Mouse (Mus musculus) induced T-regulatory cell, adult 2 months (primary cell): ENCODE measurements around the gene G6pc3.
"Not testable (repeated sequence)": the region's sequence is repeated elsewhere in the genome, so short reads cannot be mapped to it uniquely, and the experiment has no call there.

ENCODE experiments used
- DNase-seq: peaks from one replicate; pipeline ENCODE4 v3.0.0-alpha.2; 2012; ENCODE audit warnings: low read depth

G6pc3 gene

DNA sequence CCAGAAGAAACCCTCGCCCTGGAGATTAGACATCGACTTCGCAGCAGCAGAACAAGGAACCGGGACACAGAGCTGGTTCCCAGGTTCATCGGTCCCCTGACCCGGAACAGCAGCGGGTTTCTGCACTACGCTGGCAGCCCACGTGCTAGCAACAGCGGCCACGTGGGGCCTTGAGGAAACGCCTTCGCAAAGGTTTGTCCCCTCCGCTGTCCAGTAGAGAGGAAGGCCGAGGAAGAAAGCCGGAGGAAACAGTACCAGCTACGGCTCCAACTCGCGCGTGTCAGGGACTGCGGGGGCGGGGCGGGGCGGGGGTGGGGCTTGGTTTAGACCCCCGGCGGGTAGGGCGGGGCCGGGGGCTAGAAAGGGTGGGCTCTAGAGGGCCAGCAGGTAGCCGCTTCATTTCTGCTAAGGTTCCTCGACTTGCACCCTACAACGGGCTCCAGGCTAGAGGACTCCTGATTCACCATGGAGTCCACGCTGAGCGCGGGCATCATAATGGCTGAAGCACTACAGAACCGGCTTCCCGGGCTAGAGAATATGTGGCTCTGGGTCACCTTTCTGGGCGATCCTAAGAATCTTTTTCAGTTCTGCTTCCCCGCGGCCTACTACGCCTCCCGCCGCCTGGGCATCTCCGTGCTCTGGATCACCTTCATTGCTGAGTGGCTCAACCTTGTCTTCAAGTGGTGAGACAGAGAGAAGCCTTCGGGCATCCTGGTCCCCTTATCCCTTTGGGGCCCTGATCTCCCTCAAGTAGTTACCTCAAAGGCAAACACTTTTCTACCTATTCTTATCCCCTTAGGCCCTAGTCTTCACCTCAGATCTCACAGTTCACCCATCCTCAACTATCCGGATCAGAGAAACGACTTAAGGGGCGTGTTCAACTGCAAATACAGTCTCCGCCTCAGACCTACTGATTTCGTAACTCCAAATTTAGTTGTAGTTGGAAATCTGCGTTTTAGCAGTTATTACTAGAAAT is at the start of gene G6pc3:
G6pc3 (plus strand) TSS at position 160 of the 976 bp plus-strand sequence.
- DNase-seq: peak; percentile 88

DNA sequence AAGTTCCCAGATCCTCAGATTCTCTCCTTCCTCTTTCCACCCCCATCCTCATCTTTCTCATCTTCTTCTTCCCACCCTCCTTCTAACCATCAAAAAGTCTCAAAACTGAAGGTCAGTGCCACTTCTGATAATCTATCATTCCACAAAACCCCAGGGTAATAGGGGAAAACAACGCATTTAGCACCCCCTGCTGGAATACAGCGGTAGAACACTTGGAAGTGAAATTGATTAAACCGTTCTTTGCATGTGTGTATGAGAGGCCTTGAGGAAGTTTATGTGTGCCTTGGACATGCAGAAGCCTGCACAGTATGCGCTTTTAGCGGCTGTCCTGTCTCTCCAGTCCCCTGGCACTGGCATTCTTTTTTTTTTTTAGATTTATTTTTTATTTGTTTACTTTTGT is 48.9 kb upstream of the G6pc3 start:
- peak; percentile 87 for DNase-seq

- no peak for DNase-seq
Measured at GRCm38 (mm10) chr11:102142355-102142754, 47.1 kb upstream of the G6pc3 start.

- no peak for DNase-seq
Measured at GRCm38 (mm10) chr11:102144957-102145470, 44.4 kb upstream of the G6pc3 start.

DNA sequence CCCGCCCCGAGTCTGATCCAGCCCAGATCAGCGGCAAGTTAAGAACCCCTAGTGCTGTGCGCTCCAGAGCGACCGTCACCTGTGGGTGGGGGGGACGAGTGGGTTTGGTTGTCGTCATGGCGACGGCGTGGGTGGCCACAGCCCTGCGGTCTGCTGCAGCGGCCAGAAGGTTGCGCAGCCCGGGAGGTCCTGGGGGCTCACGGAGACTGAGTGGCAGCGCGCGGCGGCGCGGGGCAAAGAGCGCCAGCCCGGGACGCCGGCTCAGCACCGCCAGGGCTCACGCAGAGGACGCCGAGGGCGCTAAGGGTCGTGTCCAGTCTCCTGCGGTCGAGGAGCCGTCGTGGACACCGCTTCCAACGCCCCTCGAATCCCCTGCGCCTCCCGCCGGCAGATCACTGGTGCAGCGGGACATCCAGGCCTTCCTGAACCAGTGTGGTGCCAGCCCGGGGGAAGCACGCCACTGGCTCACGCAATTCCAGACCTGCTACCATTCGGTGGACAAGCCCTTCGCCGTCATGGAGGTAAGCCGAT is 43.9 kb upstream of the G6pc3 start, which contains the start of gene Nags:
Nags (plus strand) TSS at position 43 of the 531 bp plus-strand sequence.
- no peak for DNase-seq

GRCm38 (mm10) chr11:102146005-102146404 is 43.4 kb upstream of the G6pc3 start:
- DNase-seq: no peak

- no peak for DNase-seq
Measured at GRCm38 (mm10) chr11:102146531-102146930, 42.9 kb upstream of the G6pc3 start.

DNA sequence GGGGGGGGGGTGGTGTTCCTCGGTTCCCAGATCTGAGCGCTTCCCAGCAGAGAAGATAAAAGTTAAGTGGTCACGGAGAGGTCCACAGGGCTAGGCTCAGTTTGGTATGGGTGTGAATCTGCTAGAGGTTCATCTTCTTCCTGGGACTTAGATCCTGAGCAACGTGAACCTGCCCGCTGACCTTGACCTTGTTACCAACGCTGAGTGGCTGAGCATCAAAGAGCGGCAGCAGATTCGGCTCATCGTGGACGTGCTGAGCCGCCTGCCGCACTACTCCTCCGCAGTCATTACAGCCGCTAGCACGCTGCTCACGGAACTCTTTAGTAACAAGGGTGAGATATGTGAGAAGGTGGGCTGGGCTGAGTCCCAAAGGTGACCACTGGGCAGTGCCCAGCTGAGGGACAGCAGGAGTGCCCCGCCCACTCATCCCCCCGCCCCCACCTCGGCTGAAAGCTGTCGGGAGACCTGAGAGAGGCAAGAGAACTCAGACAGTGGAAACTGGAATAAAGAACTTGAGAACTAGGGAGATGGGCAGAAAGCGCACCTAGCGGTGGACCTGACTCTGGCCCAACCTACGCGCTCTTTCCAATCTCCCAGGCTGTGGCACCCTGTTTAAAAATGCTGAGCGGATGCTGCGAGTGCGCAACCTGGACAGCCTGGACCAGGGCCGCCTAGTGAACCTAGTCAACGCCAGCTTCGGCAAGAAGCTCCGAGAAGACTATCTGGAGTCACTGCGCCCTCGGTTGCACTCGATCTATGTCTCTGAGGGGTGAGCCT is 42.0 kb upstream of the G6pc3 start:
- no peak for DNase-seq

- peak; percentile 83 for DNase-seq
Measured at GRCm38 (mm10) chr11:102156039-102156785, 33.2 kb upstream of the G6pc3 start, which contains the start of gene Tmem101. Gene Tmem101, minus strand, starts transcription at chr11:102156404.

DNA sequence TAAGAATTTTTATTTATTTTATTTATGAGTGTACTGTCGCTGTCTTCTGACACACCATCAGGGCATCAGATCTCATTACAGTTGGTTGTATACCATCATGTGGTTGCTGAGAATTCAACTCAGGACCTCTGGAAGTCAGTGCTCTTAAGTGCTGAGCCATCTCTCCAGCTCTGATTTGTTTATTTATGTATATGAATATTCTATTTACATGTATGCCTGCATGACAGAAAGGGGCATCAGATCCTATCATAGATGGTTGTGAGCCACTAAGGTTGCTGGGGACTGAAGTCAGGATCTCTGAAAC is 32.7 kb upstream of the G6pc3 start:
- no peak for DNase-seq

- not testable (repeated sequence) for DNase-seq
Measured at GRCm38 (mm10) chr11:102158024-102158423, 31.4 kb upstream of the G6pc3 start.

DNA sequence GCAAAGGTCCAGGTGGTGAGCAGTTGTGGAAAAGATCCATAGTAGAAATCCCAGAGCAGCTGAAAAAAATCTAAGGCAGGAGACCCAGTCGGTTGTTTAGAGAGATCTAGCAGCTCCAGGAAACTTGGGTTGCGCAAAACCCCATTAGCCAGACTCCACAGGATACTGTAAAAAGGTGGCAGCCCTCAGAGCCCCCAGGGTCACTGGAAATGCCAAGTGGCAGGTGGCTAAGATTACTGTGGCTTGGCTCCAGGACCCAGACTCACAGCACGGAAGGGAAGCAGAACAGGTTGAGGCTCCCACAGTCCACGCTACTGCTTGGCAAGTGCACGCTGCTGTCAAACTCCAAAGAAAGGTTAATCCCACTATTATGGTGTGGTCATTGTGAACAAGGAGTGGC is 29.6 kb upstream of the G6pc3 start:
- DNase-seq: no peak

DNA sequence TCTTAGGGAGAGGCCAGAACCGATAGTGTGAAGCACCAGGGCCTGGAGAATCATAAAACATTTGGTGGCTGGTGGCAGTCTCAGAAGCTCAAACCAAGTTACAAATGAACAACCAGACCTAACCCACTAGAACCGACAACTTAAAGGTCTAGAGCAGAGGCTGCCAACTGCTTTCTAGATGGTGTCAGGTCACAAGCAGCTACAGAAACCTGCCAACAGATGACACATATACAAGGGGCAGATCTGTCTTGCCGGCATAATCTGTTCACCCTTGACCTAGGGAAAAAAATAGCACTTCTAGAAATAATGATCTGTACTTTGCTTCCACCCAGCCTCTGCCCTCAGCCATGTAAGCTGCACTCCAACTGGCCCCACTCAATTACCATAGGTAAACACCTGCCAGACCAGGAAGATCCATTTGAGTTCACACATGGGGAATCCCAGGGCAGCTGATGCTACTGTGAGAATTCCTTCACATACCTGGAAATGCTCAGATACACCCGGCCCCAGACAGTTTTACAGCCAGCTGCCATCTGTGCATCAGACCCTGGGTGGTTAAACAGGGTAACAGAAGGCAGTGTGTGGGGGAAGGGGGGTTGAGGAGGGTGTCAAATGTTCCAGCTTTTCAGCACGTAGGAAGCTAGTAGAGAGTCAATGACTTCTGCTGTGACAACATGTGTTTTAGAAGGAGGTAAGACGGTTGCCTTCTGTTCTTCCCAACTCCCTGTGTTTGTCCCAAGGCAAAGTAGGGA is 23.3 kb upstream of the G6pc3 start:
- DNase-seq: no peak

DNA sequence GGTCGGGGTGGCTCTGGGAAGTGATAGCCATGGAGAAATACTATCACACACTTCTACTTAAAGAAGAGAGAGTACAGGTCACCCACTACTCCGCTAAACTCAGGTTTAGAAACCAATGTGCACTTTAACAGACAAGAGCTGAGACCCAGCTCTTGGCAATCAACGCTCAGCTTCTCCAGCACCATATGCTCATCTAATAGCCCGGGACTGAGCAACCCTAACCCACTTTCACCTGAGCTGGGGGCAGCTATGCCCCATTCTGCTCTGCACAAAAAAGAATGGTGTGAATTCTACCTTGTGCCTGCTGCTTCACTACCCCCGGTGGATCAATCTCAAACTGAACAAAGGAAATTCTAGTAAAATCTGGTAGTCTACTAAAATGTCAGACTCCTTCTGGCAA is 21.9 kb upstream of the G6pc3 start:
- no peak for DNase-seq

- DNase-seq: no peak
Measured at GRCm38 (mm10) chr11:102168689-102169088, 20.7 kb upstream of the G6pc3 start.

DNA sequence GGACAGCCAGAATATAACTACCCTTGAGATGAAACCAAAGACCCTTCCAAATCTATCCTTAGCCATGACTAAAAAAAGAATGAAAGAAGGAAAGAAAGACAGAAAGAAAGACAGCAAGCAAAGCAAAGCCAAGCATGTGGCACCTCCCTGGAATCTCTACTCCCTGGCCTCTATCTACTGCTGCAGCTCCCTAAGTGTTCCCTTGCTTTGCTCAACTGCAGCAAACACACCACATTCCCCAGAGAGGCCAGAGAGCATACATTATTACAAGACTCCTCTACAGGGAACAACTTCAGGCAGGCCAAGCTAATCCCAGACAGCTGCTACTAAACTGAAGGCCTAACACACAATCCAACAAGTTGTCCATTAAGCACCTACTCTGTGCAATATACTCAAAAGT is 9.6 kb upstream of the G6pc3 start:
- no peak for DNase-seq

DNA sequence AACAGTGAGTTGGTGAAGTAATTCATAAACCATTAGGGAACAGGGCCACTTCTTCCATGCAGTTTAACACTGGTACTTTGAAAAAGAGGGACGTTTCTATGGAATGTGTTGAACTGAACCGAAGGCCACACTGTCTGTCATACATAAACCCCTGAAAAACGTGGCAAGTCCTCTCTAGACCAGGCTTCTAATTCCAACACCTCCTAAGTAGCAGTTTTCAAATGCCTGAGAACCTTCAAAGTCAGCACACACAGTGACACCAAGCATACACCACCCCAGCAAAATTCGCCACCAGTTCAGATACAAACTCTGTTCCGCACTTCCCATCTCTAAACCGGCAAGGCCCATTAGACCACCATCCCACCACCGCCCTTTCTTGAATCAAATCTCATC is 5.2 kb upstream of the G6pc3 start:
- no peak for DNase-seq

- DNase-seq: peak; percentile 98
Measured at GRCm38 (mm10) chr11:102184646-102185495, 4.5 kb upstream of the G6pc3 start, which contains the start of gene Lsm12. Gene Lsm12, minus strand, starts transcription at chr11:102185296.

DNA sequence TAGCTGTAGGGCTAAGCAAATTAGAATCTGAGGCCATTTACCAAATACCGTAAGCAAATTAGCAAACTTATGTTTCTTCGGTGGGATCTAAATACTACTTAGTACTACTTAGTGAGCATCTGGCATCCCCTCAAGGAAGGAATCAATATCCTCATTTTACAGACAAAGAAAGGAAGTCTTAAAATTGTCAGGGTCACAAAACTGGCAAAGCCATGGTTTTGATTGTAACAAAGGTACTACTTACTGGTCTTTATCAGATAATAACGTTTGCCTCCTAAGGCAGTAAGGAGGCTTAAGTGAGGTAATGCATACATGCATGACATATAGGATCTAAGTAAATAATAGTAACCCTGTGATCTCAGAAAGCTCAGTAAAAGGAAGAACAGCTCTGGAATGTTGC is 3.7 kb upstream of the G6pc3 start:
- DNase-seq: no peak

DNA sequence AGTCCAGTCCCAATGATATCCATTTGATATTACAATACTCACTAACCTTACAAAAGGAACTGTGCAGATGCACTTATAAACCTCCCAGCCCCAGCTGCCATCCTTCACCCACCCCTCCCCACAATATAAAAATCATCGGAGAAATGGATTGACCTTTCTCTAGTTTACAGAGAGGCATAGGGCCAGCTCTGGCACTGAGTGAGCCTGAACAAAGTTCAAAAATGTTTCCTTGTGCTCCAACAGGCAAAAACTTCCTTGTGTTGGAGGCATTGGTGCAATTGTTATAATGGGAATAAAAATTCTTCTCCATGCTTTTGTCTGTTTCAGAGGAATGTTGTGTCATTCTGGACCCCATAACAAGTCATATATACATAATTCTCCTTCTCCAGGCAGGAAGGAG is 3.2 kb upstream of the G6pc3 start:
- DNase-seq: no peak
